In genomic region chr10:117710604-117711141, GRCm38 (mm10) we compare ENCODE assay signal across 8 mouse cellular contexts. TPM values are rescaled to one million over a fixed set of nuclear protein-coding genes. Genes with fewer than 3 reads are reported as not detected.
DNase-seq lines count a peak whose midpoint lies in the region; ATAC-seq and TF ChIP-seq lines count a peak whose summit lies in the region.

Gene Mdm2 (minus strand): TSS chr10:117710758.

- ATAC-seq in Patski: peak; percentile 90
- ATAC-seq in hindbrain, embryonic 15.5 days (ENCODE audit: low FRiP score, low read depth): peak; percentile 95

- H3K4me2 ChIP-seq in hindbrain, embryonic 15.5 days: peak within 1 kb of the TSS; percentile 66

- peaks cover 26% of the 10 kb centered on the region for H3K4me1 ChIP-seq in hindbrain, embryonic 15.5 days (replicated peaks)

- H3K27me3 ChIP-seq in Patski: no peaks in the 10 kb centered on the region
- H3K27me3 ChIP-seq in hindbrain, embryonic 15.5 days: no peaks in the 10 kb centered on the region

- H3K4me3 ChIP-seq in hindbrain, embryonic 15.5 days: peak within 1 kb of the TSS; percentile 76

- H3K36me3 ChIP-seq in hindbrain, embryonic 15.5 days: peaks cover 17% of the 10 kb centered on the region

- no peaks in the 10 kb centered on the region for H3K9me3 ChIP-seq in hindbrain, embryonic 15.5 days

- POLR2A ChIA-PET in Patski (lab: Charles Lee): interaction anchor here (0.6 to 2.1 kb wide), 3 partner anchors 8 to 190 kb away, joined by 4 to 8 read pairs (median 5); no protein-coding TSS in a partner anchor

- peak; percentile 78 for DNase-seq in Patski (ENCODE audit: low read depth, low spot score)
- peak; percentile 99 for DNase-seq in cerebellum, postnatal 25 days
- DNase-seq in frontal cortex, postnatal 36 days (ENCODE audit: low spot score in 2 of 2): peak; percentile 93 to 94
- peak; percentile 88 for DNase-seq in left cerebral cortex, adult 11 months (ENCODE audit: low spot score)
- peak; percentile 96 to 98 for DNase-seq in lung, postnatal 4 days
- DNase-seq in retina, postnatal 7 days (ENCODE audit: low read depth, low spot score): peak; percentile 93
- DNase-seq in urinary bladder, adult 2 months (ENCODE audit: low spot score): peak; percentile 99

- peak within 1 kb of the TSS; percentile 100 for H3K9ac ChIP-seq in hindbrain, embryonic 15.5 days

- in situ Hi-C loops in Patski (cut with MboI; ENCODE audit: low pct_unique_long_range_greater_than_20kb): no loop called here

- TF ChIP-seq CTCF in Patski (IDR thresholded peaks at IDR 0.05): peak; percentile 100

- WGBS in hindbrain, embryonic 15.5 days: under 1% methylated on average over 52 of the region's 52 CpGs

- peak within 1 kb of the TSS; percentile 99 for H3K27ac ChIP-seq in hindbrain, embryonic 15.5 days (replicated peaks)

- CTCF ChIA-PET in Patski (lab: Charles Lee): interaction anchor here (1.2 to 1.6 kb wide), 2 partner anchors 11 to 33 kb away, joined by 3 to 6 read pairs; no protein-coding TSS in a partner anchor

RNA-seq across cellular contexts. Expression of gene Mdm2, which starts in this region (rescaled TPM):
- polyA plus RNA-seq in Patski (2021): 64.0 TPM
- polyA plus RNA-seq in hindbrain, embryonic 15.5 days (2015; fragmentation: Nextera tagmentation; extraction: Ambion mirVana): 47.1 and 52.5 TPM in 2 replicates
- polyA plus RNA-seq in urinary bladder, adult 2 months (2012; rRNA removed): 65.3 and 70.2 TPM in 2 replicates

Comparison
In these comparisons a context has a peak if more than half of its experiments do, and no peak if none do; other contexts are left out.
1. Peak in every context shown above with its lines: DNase-seq, ATAC-seq, H3K4me3 ChIP-seq and H3K27ac ChIP-seq.